10 mouse cellular contexts compared by ENCODE assay signal in the genomic region with DNA sequence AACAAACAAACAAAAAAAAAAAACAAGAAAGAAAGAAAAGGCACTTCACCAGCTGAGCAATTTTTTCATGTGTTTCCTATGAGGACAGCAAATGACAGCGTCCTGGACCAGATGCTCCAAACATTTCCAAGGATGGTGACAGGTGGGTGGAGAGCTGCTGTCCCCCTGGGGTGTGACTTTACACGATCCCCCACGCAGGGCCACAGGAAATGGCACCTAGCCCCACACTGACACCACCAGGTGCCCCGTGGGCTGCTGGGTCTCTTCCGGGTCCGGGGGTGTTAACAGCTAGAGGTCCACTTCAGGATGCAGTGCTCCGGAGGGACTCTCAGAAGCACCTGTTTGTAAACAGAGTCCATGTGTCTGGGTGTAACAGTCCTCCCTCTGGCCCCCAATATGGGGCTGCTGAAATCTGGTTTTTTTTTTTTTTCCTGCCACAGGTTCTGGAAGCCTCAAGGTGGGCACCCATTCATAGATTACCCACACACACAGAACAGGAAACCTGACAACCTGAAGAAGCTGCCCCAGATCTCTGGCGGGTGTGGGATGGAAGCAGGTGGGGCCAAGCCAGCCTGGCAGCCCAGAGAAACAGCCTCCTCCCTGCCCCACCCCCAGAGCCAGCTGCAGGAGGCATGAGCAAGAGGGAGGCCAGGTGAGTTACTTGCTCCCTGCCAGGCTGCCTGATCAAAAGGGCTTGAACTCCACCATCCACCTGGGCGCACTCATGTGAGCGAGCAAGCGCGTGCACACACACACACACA. TPM values are rescaled to one million over a fixed set of nuclear protein-coding genes. Genes with fewer than 3 reads are reported as not detected.
DNase-seq lines count a peak whose midpoint lies in the region; ATAC-seq and TF ChIP-seq lines count a peak whose summit lies in the region.
"Had no signal": no experiment of that assay in that cellular context is flagged by ENCODE, and none has a peak within 500 bp of the region (broad histone marks: within the 10 kb centered on the region; RNA-seq: fewer than 3 reads in every experiment).

No protein-coding gene starts in this region.

- ATAC-seq in frontal cortex, adult (ENCODE audit: low TSS enrichment), result peak; percentile 5; the same call in 1 of the 2 replicates
- ATAC-seq in kidney, embryonic 15.5 days (replicated peaks; ENCODE audit: low FRiP score), result no peak
- ATAC-seq in stomach, embryonic 16.5 days (ENCODE audit: insufficient read depth, low FRiP score), result no peak

- 0 out of 2 replicates have a peak overlapping the region, but pooled peaks have one; percentile 7 for H3K4me3 ChIP-seq in left cerebral cortex, adult 2 months
- no peak overlapping the region for H3K4me3 ChIP-seq in kidney, embryonic 15.5 days (replicated peaks)
- H3K4me3 ChIP-seq in stomach, embryonic 16.5 days (replicated peaks; ENCODE audit: low read length), result no peak overlapping the region

- peak overlapping the region; percentile 8; the same call in 1 of the 2 replicates for H3K4me2 ChIP-seq in kidney, embryonic 15.5 days
- H3K4me2 ChIP-seq in stomach, embryonic 16.5 days (ENCODE audit: low read depth, low read length), result peak overlapping the region; percentile 99; the same call in 1 of the 2 replicates

- 45% methylated on average over 12 of the region's 12 CpGs for WGBS in kidney, embryonic 15.5 days
- 29% methylated on average over 12 of the region's 12 CpGs for WGBS in stomach, embryonic 16.5 days

- H3K4me1 ChIP-seq in kidney, embryonic 15.5 days, result peaks cover 58% of the 10 kb centered on the region
- peaks cover 43% of the 10 kb centered on the region for H3K4me1 ChIP-seq in stomach, embryonic 16.5 days (ENCODE audit: control insufficient read depth, insufficient read depth, low read length)

- H3K9ac ChIP-seq in kidney, embryonic 15.5 days, result no peak overlapping the region
- H3K9ac ChIP-seq in stomach, embryonic 16.5 days (ENCODE audit: low read length), result no peak overlapping the region; the same call in 1 of the 2 replicates
- H3K9ac ChIP-seq: forebrain, postnatal 0 days had no signal

- no peaks in the 10 kb centered on the region for H3K9me3 ChIP-seq in kidney, embryonic 15.5 days (replicated peaks)
- no peaks in the 10 kb centered on the region for H3K9me3 ChIP-seq in stomach, embryonic 16.5 days (replicated peaks; ENCODE audit: control insufficient read depth, low read length)

- H3K27ac ChIP-seq in left cerebral cortex, adult 2 months, result peak overlapping the region; percentile 47; the same call in 1 of the 2 replicates
- H3K27ac ChIP-seq in kidney, embryonic 15.5 days, result no peak overlapping the region
- H3K27ac ChIP-seq in stomach, embryonic 16.5 days (ENCODE audit: low read length), result no peak overlapping the region; the same call in 1 of the 2 replicates

- no peak for TF ChIP-seq CTCF in left cerebral cortex, adult 2 months (IDR thresholded peaks at IDR 0.05)

- intact Hi-C loops in left cerebral cortex, adult 2 months (cut with DNase I), result loop anchor here (2.0 to 5.0 kb wide), 5 partner anchors 59 to 322 kb away; a partner anchor contains a TSS
- intact Hi-C loops in left cerebral cortex, postnatal 4 days (cut with DNase I), result no loop called here

- H3K36me3 ChIP-seq in kidney, embryonic 15.5 days, result no peaks in the 10 kb centered on the region
- no peaks in the 10 kb centered on the region for H3K36me3 ChIP-seq in stomach, embryonic 16.5 days (ENCODE audit: control insufficient read depth, insufficient read depth, low read length)

- no peak for DNase-seq in frontal cortex, postnatal 14 days (ENCODE audit: low spot score in 2 of 2)
- DNase-seq in left cerebral cortex, adult 2 months (ENCODE audit: extremely low spot score in 1 of 2, low spot score in 2 of 2), result peak; percentile 40 to 57
- DNase-seq in left cerebral cortex, postnatal 4 days, result no peak
- no peak for DNase-seq in MN1 (ENCODE audit: low spot score)
- no peak for DNase-seq in embryo, embryonic 9.5 days (ENCODE audit: extremely low spot score)
- DNase-seq: B cell, adult 2 months had no signal

- H3K27me3 ChIP-seq in kidney, embryonic 15.5 days, result peaks cover 42% of the 10 kb centered on the region
- peaks cover 26% of the 10 kb centered on the region for H3K27me3 ChIP-seq in stomach, embryonic 16.5 days (ENCODE audit: control insufficient read depth, insufficient read depth, low read length)

RNA-seq across cellular contexts. Expression of a gene that starts 5.2 kb away (rescaled TPM):
- 10 to 100 TPM; 32.7 to 41.7 TPM for total RNA-seq in left cerebral cortex, adult 2 months (2021)
- 10 to 100 TPM; 19.2 to 26.6 TPM for total RNA-seq in left cerebral cortex, postnatal 4 days (2021)
- 3.8 and 5.1 TPM in 2 replicates for polyA plus RNA-seq in kidney, embryonic 15.5 days (2015; fragmentation: Nextera tagmentation; extraction: Ambion mirVana)
- polyA plus RNA-seq in stomach, embryonic 16.5 days (2015; fragmentation: Nextera tagmentation; extraction: Ambion mirVana), result 2.9 and 3.4 TPM in 2 replicates

RNA-seq across cellular contexts. Expression of a gene that starts 38.7 kb away (rescaled TPM):
- total RNA-seq in left cerebral cortex, adult 2 months (2021), result 10 to 100 TPM; 52.3 to 52.6 TPM
- total RNA-seq in left cerebral cortex, postnatal 4 days (2021), result 1 to 10 TPM; 5.6 to 6.8 TPM
- polyA plus RNA-seq in kidney, embryonic 15.5 days (2015; fragmentation: Nextera tagmentation; extraction: Ambion mirVana), result 2.9 and 3.0 TPM in 2 replicates
- 5.7 and 6.9 TPM in 2 replicates for polyA plus RNA-seq in stomach, embryonic 16.5 days (2015; fragmentation: Nextera tagmentation; extraction: Ambion mirVana)

Comparison
In these comparisons a context has a peak if more than half of its experiments do, and no peak if none do; other contexts are left out.
1. DNase-seq: peak in left cerebral cortex, adult 2 months (2 of 2); none in frontal cortex, postnatal 14 days (0 of 2), left cerebral cortex, postnatal 4 days (single experiment), MN1 (single experiment) and embryo, embryonic 9.5 days (single experiment).
2. RNA of a gene that starts 38.7 kb away (total RNA-seq): 52.3 to 52.6 TPM in left cerebral cortex, adult 2 months; 5.6 to 6.8 TPM in left cerebral cortex, postnatal 4 days; every median in the first group is over 4 times any median in the second.